Mouse (Mus musculus): ENCODE data around the gene Ankrd34c. TPM values are rescaled to one million over a fixed set of nuclear protein-coding genes. Genes with fewer than 3 reads are reported as not detected.

The Ankrd34c gene
- polyA plus RNA-seq (2015; fragmentation: Nextera tagmentation; extraction: Ambion mirVana): 1.3 and 1.6 TPM in 2 replicates

DNA sequence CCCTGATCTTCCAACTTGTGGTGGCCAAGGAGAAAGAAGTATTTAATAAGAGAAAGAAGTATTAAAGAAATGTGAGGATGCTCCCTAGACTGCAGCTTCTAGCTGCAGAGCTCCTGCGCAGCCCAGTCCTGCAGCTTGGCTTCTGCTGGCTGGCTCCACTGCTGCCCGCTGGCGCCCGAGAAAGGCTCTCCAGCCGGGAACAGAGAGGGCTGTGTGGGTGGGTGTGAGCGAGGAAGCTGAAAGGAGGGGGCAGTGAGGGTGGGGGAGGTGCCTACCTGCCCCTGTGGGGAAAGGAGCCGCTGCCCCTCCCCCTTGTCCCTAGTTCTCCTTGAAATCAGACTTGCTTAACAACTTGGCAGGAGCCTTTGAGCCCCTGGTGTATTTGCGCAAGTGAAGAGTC lies at the start of gene Ankrd34c:
Ankrd34c (minus strand) TSS at position 181 of the 400 bp plus-strand sequence.

GRCm38 (mm10) chr9:89704265-89705196 lies 33.7 kb downstream of the Ankrd34c start, which contains the start of gene Tmed3:
Tmed3 (minus strand) TSS chr9:89705068.

Other genes starting within 250 kb of the Ankrd34c start
- 8.3 and 9.6 TPM in 2 replicates for gene Minar1, start 115.3 kb downstream of the Ankrd34c start, polyA plus RNA-seq (2015; fragmentation: Nextera tagmentation; extraction: Ambion mirVana)
- gene Tmed3, start 33.4 kb downstream of the Ankrd34c start, polyA plus RNA-seq (2015; fragmentation: Nextera tagmentation; extraction: Ambion mirVana): 72.7 and 73.1 TPM in 2 replicates
- gene Rasgrf1, start 171.4 kb upstream of the Ankrd34c start, polyA plus RNA-seq (2015; fragmentation: Nextera tagmentation; extraction: Ambion mirVana): 48.5 and 49.6 TPM in 2 replicates